Mouse (Mus musculus): ENCODE results near the gene Samd8.

Gene Samd8

DNA sequence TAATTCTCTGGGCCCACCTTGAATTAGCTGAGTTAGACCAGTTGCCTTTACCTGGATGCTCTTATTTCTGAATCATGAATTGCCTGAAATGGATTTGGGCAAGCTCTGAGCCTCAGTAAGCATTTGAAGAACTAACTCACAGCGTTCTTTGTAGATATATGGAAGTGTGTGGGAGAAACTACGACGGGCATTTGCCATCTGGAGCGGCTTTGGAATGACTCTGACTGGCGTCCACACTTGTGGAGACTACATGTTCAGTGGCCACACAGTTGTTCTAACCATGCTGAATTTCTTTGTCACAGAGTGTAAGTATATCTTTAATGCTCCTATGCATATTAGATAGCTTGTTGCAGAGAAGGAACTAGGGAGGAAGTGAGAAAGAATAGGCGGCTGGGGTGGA is 41.9 kb downstream of the Samd8 start:
- peak; percentile 20 to 41 for DNase-seq (ENCODE audit: low spot score in 2 of 2)

DNA sequence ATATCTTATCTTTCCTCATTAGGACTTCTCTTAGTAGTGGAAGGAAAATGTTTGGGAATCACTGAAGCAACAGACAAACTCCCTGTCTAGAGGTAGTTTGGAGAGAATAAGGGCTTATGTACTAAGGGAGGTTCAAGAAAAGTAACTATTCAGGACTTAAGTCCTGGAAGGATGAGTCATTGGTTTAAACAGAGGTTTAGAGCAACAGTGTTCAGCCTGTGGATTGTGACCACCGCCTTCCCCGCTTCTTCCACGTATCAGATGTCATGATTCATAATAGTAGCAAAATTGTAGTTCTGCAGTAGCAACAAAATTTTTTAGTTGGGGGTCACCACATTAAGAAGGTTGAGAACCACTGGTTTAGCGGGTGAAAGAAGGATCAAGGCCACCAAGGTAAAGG is 50.3 kb downstream of the Samd8 start:
- no peak for DNase-seq (ENCODE audit: low spot score in 2 of 2)

DNA sequence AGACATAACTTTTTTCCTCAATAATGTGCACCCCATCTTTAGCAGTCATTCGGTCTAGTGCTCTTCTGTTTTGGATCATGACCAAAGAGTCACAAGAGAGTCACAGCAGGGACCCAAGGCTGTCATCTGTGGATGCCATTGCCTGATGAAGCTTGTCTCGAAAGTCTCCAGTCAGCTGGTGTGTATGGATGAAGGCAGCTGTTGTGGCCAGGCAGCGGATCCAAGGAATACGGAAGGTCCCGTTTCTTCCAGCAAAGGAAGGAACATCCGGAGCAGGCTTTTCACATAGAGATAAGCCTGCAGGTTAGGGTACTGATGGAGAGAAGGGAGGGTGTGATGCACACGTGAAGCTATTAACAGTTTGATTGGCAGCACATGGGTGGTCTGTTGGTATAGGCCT is 51.3 kb downstream of the Samd8 start:
- no peak for DNase-seq (ENCODE audit: low spot score in 2 of 2)

DNA sequence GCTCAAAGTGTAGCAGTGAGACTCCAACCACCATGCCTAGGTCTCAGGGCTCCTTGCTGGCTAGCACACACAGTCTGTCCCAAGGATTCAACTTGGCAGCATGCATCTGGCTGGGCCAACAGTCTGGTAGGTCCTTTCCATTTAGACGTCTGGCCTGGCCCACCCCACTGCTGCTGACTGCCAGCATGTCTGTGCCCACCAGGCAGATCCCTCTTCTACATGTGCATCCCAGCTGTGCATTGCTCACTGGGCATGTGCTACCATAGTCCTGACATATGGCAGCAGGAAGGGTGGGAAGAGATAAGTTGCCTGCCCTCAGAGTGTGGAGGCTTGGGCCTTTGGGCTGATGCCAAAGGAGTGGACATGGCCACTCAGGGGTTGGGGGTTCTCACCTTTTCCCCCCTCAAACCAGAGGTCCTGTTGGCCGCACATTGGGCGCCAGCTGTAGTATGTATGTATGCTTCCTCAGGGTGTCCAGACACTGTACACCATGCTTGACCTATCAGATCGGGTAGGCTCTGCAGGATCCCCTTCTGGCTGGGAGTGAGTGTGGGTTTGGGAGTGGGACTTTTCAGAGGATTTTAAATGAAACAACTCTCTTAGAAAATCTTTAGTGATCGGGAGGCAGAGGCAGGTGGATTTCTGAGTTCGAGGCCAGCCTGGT is 52.3 kb downstream of the Samd8 start:
- DNase-seq (ENCODE audit: low spot score in 2 of 2) = no peak

DNA sequence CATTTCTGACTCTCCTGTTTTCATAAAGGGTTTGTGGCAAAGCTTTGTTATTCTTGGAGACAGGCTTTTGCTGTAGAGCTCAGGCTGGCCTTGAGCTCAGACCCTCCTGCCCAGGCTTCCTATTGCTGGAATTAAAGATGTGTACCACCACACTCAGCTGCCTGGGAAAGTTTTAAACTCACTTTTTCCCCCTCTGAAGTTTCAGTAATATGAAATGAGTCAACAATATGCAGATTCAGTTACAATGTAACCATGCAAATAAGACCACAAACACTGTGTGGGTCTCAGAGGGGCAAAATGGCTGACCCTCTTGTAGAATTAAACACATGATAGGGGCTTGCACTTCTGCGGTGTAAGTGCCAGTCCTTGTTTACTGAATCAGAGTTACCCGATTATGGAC is 55.9 kb downstream of the Samd8 start:
- no peak for DNase-seq (ENCODE audit: low spot score in 2 of 2)

DNA sequence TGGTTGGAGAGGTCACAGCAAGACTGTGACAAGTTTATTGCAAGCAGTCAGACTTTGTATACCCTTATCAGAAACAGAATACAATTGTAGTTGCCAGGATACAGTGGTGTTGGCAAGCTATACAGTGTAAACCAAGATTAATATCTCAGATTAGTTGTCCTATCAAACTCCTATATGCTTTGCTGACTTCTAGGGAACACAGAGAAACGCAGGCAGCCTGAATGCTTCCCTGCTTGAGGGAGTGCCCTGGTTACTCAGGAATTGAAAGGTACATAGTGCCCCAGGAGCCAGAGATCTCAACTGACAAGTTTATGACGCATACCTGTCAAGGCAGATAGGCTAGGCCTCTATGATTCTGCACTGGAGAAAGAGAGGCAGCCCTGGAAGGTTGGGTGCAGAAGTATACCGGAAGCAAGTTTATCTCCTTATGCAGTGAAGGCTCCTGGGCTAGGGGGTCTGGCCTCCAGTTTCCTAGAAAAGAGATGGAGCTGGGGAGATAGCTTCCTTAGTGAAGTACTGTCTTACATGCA is 56.4 kb downstream of the Samd8 start:
- no peak for DNase-seq (ENCODE audit: low spot score in 2 of 2)

DNA sequence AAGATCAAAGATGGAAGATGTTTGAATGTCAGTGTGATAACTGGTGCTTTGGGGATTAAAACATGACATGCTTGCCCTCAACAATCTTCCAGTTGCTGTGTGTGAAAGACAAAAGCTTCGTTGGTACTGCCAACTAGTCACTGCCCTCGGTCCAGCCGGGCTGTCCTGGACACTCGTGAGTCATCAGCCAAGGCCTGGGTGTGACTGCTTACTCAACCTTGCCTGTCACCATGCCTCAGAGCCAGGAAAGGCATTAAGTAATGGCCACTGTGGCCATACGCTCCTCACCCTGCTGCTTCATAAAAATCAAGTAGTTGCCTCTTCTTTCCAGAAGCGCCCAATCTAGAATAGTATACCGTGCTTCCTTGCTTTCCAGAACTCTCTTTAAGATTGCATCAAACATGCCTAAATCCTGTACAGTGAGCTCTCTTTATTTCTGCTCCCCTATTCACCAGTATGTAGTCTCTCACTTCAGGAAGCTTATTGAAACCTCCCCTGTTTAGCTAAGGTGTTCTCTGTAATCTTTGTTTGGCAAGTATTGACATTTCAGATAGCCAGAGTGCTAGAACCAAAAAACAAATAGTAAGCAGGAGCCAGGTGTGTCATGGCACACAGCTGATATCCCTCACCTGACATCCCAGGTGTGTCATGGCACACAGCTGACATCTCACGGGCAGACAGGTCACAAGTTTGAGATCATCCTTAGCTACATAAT is 58.0 kb downstream of the Samd8 start:
- DNase-seq (ENCODE audit: low spot score in 2 of 2) = no peak

DNA sequence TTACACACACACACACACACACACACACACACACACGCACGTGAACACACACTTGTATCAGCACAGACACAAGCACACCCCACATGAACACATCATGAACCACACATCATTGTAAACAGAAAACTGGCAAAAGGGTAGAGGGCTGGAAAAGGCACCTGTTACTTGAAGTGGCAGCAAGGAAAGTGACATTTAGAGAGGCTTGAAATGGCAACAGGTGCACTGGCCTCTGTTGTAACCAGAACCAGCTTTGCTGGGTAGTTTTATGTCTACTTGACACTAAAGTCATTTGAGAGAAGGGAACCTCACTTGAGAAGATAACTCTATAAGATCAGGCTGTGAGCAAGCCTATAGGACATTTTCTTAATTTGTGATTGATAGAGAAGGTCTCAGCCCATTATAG is 59.1 kb downstream of the Samd8 start:
- DNase-seq (ENCODE audit: low spot score in 2 of 2) = no peak

DNA sequence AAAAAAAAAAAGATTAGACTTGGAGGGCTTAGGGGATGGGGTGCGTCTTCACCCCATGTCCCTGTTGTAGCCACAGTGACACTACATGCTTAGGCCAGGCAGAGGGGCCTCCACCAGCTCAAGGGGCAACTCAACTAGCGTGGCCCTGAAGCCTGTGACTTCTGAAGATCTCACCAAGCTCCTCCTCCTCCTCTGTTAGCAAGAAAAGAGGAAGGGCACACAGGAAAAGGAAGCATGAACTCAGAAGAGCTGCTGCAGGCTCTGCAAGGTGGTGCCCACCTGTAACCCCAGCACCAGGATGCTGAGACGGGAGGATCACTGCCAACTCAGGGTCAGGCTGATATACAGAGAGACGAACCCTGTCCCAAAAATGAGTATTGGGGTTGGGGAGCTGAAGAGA is 61.0 kb downstream of the Samd8 start:
- no peak for DNase-seq (ENCODE audit: low spot score in 2 of 2)

DNA sequence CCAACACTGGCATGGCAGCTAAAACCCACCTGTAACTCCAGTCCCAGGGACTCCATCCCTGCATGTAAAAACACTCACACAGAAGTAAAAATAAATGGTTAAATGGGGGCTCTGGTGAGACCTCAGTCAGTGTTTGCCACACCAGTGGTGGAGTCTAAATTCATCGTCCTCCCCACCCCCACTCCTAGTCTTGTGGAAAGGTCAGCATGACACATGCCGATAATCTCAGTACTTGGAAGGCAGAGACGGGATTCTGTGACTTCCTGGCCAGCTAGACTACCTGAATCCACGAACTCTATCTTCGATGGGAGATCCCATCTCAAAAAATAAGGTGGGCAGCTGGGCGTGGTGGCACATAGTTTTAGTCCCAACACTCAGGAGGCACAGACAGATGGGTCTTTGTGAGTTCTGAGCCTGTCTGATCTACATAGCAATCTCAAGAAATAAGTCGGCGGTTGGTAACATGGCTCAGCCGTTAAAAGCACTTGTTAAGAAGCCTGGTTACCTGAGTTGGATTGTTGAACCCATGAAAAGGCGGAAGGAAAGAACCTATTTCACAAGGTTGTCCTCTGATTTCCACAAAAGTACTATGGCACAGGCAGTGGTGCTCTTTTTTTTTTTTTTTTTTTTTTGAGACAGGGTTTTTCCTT is 61.5 kb downstream of the Samd8 start:
- DNase-seq (ENCODE audit: low spot score in 2 of 2) = no peak

DNA sequence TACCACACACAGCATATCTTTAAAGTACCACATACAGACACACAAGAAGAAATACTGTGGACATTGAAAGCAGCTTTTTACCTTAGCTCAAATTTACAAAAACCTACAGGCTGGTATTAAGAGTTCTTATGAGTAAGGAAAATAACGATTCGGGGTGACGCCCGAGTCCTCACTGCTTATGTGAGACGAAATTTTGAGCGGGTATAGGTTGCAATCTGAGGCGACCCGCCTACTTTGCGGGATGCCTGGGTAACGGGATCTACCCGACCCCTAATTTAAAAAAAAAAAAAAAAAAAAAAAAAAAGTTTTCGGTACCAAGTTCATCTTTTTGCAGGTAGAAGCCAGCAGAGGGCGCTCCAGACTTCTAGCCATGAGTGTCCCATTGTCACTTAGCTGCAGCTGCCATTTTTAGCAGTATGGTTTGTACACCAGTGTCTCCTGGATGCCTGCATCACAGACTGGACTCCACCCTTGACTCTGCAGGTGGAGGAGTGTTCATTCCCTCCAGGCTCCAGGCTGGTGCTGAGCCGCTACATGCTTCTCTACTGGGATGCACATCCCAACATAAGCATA is 62.3 kb downstream of the Samd8 start:
- DNase-seq (ENCODE audit: low spot score in 2 of 2) = peak in 1 of 2 experiments; percentile 42

DNA sequence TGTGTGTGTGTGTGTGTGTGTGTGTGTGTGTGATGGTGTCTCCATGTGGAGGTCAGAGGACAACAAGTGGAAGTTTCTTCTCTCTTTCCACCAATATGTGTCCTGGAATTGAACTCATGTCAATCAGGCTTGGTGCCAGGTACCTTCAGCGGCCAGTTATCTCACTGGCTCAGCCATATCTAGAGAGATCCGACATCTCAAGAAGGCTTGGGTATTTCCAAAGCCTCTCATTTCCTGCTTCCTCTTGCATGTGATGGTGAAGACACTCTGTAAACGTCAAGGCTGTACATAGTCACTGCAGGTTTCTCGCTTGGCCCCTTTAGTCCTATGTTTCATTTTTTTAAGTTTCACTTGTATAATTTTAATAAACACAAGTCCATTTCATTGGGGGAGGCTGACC is 62.9 kb downstream of the Samd8 start:
- DNase-seq (ENCODE audit: low spot score in 2 of 2) = no peak

DNA sequence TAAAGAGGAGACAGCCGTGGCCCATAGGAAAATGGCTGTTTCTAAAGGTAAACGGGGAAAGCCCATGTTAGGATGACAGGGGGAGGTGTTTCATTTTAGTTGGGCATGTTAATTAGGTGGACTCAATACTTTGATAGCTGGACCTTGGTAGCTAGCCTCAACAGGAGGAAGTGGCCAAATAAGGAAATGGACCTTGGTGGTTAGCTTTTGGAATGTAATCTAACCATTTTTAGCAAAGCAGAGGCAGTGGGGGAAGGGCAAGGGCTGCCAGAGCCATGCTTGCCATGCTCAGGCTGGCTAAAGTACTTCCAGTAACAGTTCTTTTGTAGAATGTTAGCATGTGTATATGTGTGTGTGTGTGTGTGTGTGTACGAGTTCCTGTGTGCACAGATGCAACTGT is 63.5 kb downstream of the Samd8 start:
- DNase-seq (ENCODE audit: low spot score in 2 of 2) = no peak

DNA sequence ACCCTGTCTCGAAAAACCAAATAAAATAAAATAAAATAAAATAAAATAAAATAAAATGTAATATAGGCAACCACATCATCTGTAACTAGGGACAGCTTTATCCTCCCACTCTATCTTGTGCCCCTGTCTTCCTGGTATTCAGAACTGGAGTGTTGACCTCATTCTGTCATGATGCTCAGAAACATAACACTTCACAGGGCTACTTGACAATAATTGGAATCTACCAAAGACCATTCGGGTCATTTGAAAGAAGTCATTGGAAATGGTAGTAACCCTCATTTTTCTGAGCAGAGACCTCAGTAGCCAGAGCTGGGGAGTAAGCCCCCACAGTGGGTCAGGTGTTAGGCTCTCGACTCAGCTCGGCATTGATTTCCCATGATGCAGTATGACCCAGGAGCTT is 64.3 kb downstream of the Samd8 start:
- DNase-seq (ENCODE audit: low spot score in 2 of 2) = no peak

DNA sequence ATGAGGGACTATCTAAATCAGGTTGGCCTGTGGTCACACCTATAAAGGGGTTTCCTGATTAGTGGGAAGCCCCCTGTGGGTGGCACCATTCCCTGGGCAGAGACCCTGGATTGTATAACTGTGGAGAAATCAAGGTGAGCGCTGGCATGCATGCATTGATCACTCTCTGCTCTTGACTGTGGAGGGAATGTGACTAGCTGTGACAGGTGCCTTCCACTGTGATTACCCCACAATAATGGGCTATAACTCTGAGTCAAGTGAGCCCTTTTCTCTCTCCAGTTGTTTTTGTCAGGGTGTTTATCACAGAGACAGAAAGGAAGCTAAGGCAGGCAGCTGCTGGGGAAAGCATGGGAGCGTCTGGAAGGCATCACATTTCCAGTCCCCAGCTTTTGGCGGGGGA is 65.9 kb downstream of the Samd8 start:
- no peak for DNase-seq (ENCODE audit: low spot score in 2 of 2)

DNA sequence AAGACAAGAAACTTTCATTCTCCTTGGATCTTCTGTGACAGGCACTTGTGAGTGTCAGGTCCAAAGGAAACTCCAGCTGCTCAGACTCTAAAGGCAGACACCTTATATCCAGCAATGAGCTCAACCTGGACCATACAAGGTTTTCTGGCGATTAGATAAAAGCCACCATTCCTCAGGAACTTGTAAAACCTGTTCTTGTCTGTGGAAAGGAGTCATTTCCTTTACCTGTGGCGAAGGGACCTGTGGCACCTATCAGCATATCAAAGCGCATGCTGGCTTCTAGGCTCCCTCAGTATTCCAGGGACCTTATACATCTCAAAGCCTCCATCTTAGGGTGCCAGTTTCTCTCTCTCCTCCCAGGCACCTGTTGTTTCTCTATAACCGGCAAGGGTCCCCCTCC is 67.1 kb downstream of the Samd8 start:
- DNase-seq (ENCODE audit: low spot score in 2 of 2) = no peak

DNA sequence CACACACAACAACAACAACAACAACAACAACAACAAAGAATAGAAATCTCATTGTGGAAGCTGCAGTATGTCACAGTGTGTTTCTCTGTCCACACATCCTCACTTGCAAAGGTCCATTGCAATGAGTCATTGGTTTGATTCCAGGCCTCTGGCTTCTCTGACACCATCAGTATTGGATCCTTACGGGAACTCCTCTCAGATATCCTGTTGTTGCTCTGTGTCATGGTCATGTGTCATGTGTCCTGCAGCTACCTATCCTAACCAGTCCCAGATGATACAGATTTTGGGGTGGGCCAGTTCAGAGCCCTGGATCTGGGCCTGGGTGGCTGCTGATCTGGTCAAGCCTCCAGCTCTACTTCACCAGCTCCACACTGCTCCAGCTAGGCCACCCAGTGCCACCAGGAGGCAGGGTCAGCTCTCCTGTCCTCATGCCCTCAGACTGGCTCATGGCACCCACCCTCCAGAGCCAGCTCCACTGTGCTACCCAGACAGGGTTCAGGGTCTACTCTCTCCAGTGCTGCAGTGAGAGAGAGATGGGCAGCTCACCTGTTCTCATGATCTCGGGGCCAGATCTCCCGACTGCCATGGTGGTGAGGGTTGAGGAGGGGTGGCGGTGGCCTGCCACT is 70.7 kb downstream of the Samd8 start:
- DNase-seq (ENCODE audit: low spot score in 2 of 2) = no peak

DNA sequence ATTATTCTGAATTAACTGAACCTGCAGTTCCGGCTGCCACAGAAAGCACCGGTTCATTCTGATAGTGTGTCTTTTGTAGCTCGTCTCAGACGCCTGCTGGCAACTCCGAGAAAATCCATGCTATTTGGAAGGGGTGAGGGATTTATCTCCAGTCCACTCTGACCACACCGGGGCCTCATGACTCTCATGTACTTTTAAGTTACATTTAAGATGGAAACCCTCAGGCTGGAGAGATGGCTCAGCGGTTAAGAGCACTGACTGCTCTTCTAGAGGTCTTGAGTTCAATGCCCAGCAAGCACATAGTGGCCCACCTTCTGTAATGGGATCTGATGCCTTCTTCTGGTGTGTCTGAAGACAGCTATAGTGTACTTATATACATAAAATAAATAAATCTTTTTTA is 72.0 kb downstream of the Samd8 start:
- no peak for DNase-seq (ENCODE audit: low spot score in 2 of 2)

DNA sequence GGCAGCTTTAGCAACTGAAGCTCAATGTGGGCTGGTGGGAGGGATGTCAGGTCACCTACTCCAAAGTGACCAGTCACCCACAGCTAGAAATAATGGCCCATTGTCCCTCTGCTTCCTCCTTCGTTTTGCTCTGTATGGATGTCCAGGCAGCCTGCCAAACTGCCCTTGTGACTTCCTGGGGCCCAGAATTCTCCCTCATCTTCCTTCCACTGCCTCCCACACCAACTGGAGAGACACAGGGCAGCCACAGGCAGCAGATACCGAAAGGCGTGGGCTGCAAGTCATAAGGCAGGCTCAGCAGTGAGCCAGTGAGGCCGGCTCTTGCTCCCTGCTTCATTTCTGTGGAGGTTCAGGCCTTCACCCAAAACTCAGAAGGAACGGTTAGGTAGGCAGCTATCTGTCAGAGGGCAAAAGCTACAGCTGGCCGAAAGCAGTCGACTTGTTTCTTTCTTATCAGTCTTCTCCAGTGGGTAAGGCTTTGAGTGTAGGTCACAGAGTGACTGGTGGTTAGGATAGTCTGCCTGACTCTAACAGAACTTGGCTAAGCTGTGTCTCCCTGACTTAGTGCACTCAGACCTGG is 72.6 kb downstream of the Samd8 start:
- DNase-seq (ENCODE audit: low spot score in 2 of 2) = peak; percentile 58 to 64

DNA sequence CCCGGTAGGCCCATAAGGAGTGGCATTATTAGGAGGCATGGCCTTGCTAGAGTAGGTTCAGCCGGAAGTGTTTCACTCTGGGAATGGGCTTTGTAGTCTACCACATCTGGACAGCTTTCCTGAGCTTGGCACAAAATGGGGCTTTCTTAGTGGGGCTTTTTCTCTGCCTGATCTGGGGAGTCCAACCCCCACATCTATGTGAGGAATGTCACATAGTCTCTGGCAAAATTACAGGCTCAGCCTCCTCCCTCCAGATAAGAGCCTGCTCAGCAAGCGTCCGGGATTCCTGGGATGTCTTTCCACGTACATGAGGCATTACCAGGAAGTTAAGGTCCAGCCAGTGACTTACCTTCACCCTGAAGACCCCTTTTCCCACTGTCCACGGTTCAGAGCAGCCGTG is 73.6 kb downstream of the Samd8 start:
- no peak for DNase-seq (ENCODE audit: low spot score in 2 of 2)

DNA sequence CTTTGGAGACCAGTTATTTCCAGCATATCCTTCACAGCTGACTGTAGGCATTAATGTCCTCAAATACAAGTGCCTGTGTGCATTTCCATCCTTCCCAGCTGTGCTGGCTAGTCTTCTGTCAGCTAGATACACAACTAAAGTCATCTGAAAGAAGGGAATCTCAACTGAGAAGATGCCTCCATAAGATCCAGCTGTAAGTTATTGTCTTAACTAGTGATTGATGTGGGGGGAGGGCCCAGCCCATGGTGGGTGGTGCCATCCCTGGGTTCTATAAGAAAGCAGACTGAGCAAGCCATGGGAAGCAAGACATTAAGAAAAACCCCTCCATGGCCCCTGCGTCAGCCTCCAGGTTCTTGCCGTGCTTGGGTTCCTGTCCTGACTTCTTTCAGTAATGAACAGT is 74.6 kb downstream of the Samd8 start, which contains the start of gene Vdac2:
TSS of gene Vdac2 (plus strand) at position 301 of the 400 bp plus-strand sequence.
- no peak for DNase-seq (ENCODE audit: low spot score in 2 of 2)

Measured in right cerebral cortex, postnatal 36 days (tissue).